Mouse (Mus musculus) layer of hippocampus, adult 18-20 months (tissue): ENCODE measurements around the gene Supt7l. TPM values are rescaled to one million over a fixed set of nuclear protein-coding genes. Genes with fewer than 3 reads are reported as not detected.

Experiments
- DNase-seq, 2 experiments: peaks; one replicate each; pipeline ENCODE4 v3.0.0; 2022; ENCODE audit warnings: low spot score in 2 of 2
- total RNA-seq, 2 experiments: library from RNA; stranded (reverse); gene quantifications; 2 replicates each; pipeline ENCODE4 v1.2.3; 2021

Gene Supt7l
- total RNA-seq, 2 experiments from 2014 or later = 17.8 to 19.8 TPM

- peak; percentile 84 to 95 for DNase-seq
Observed at GRCm38 (mm10) chr5:31494513-31495297, 32.9 kb downstream of the Supt7l start, which contains the start of gene Gpn1. Gene Gpn1 (plus strand): TSS chr5:31494741.

GRCm38 (mm10) chr5:31492031-31492430 lies 35.6 kb downstream of the Supt7l start:
- DNase-seq = no peak

- no peak for DNase-seq
Observed at GRCm38 (mm10) chr5:31489116-31489769, 38.4 kb downstream of the Supt7l start.

- DNase-seq = no peak
Observed at GRCm38 (mm10) chr5:31487889-31488288, 39.7 kb downstream of the Supt7l start.

GRCm38 (mm10) chr5:31485440-31485839 lies 42.2 kb downstream of the Supt7l start, which contains the start of gene 4930548H24Rik:
Gene 4930548H24Rik (plus strand): TSS chr5:31485740.
- DNase-seq = no peak

GRCm38 (mm10) chr5:31480536-31480935 lies 47.1 kb downstream of the Supt7l start:
- DNase-seq = peak in 1 of 2 experiments; percentile 60

- peak in 1 of 2 experiments; percentile 35 for DNase-seq
Observed at GRCm38 (mm10) chr5:31470334-31470733, 57.3 kb downstream of the Supt7l start.

- no peak for DNase-seq
Observed at GRCm38 (mm10) chr5:31469711-31470110, 57.9 kb downstream of the Supt7l start.

- no peak for DNase-seq
Observed at GRCm38 (mm10) chr5:31467798-31468197, 59.8 kb downstream of the Supt7l start.

Other genes with a start within 250 kb of the Supt7l start
- gene Ift172, start 236.7 kb downstream of the Supt7l start, total RNA-seq = 10 to 100 TPM; 79.3 to 86.3 TPM
- 100 to 1,000 TPM; 159 to 188 TPM for gene Fndc4, start 231.7 kb downstream of the Supt7l start, total RNA-seq
- not detected for gene Gckr, start 230.4 kb downstream of the Supt7l start, total RNA-seq
- 10 to 100 TPM; 48.6 to 51.0 TPM for gene Zfp512, start 75.4 kb downstream of the Supt7l start, total RNA-seq
- gene 4930548H24Rik, start 42.1 kb downstream of the Supt7l start, total RNA-seq = under 1 TPM in 1 of 2 experiments, not detected in 1; 0.10 TPM
- gene Gpn1, start 33.1 kb downstream of the Supt7l start, total RNA-seq = 10 to 100 TPM; 34.7 to 34.9 TPM
- 10 to 100 TPM; 51.3 to 54.7 TPM for gene Slc4a1ap, start 812 bp downstream of the Supt7l start, total RNA-seq
- 10 to 100 TPM; 84.8 to 90.4 TPM for gene Mrpl33, start 69.1 kb upstream of the Supt7l start, total RNA-seq
- gene Rbks, start 169.8 kb upstream of the Supt7l start, total RNA-seq = 1 to 10 TPM; 2.5 to 4.4 TPM
- gene Babam2, start 169.9 kb upstream of the Supt7l start, total RNA-seq = 10 to 100 TPM; 45.3 to 49.2 TPM